Mouse (Mus musculus) right cerebral cortex, postnatal 25 days (tissue): ENCODE results near the gene Prl5a1.

Source experiments
- DNase-seq: peaks from one replicate; pipeline ENCODE4 v3.0.0; 2022

Gene Prl5a1

GRCm38 (mm10) chr13:28142184-28142583 lies at the start of gene Prl5a1:
Gene Prl5a1 (plus strand): TSS chr13:28142484.
- no peak for DNase-seq

- DNase-seq: no peak
Observed at GRCm38 (mm10) chr13:28096161-28096560, 46.1 kb upstream of the Prl5a1 start.

- no peak for DNase-seq
Observed at GRCm38 (mm10) chr13:28108536-28108935, 33.7 kb upstream of the Prl5a1 start.

- no peak for DNase-seq
Observed at GRCm38 (mm10) chr13:28132781-28133180, 9.5 kb upstream of the Prl5a1 start.

GRCm38 (mm10) chr13:28135790-28136189 lies 6.5 kb upstream of the Prl5a1 start:
- DNase-seq: no peak
